Mouse (Mus musculus) T-helper 17 cell (primary cell): ENCODE results near the gene Ciao2a.

Experiments
- in situ Hi-C, 2 experiments: fragments of 300-600 bp; cut with MboI, MseI; formaldehyde crosslinking; loops; 1 replicate in 1 of 2; 2 replicates in 1 of 2; pipeline ENCODE4 v1.15.1; 2025; ENCODE audit warnings: high pct_unique_total_duplicates in 2 of 2

Gene Ciao2a

GRCm38 (mm10) chr9:66126456-66127192, at the start of gene Ciao2a, which contains the start of gene Snx1:
Gene Ciao2a, plus strand, starts transcription at chr9:66126611.
Gene Snx1, minus strand, starts transcription at chr9:66126587.
- in situ Hi-C loops: no loop called here

GRCm38 (mm10) chr9:66078072-66078471, 48.3 kb upstream of the Ciao2a start:
- in situ Hi-C loops: no loop called here

- in situ Hi-C loops: no loop called here
Measured at GRCm38 (mm10) chr9:66078493-66078892, 47.9 kb upstream of the Ciao2a start.

GRCm38 (mm10) chr9:66080804-66081459, 45.5 kb upstream of the Ciao2a start:
- in situ Hi-C loops: no loop called here

- in situ Hi-C loops: no loop called here
Measured at GRCm38 (mm10) chr9:66081999-66082398, 44.4 kb upstream of the Ciao2a start.

- in situ Hi-C loops: no loop called here
Measured at GRCm38 (mm10) chr9:66084171-66084570, 42.2 kb upstream of the Ciao2a start.

- in situ Hi-C loops: no loop called here
Measured at GRCm38 (mm10) chr9:66087062-66087461, 39.3 kb upstream of the Ciao2a start.

- in situ Hi-C loops: no loop called here
Measured at GRCm38 (mm10) chr9:66088411-66088810, 38.0 kb upstream of the Ciao2a start.

GRCm38 (mm10) chr9:66090593-66091244, 35.7 kb upstream of the Ciao2a start:
- in situ Hi-C loops: no loop called here

GRCm38 (mm10) chr9:66091327-66092231, 34.8 kb upstream of the Ciao2a start:
- in situ Hi-C loops: no loop called here

GRCm38 (mm10) chr9:66092664-66093063, 33.7 kb upstream of the Ciao2a start:
- in situ Hi-C loops: no loop called here

- in situ Hi-C loops: no loop called here
Measured at GRCm38 (mm10) chr9:66101577-66101976, 24.8 kb upstream of the Ciao2a start.

GRCm38 (mm10) chr9:66102668-66103067, 23.7 kb upstream of the Ciao2a start:
- in situ Hi-C loops: no loop called here

GRCm38 (mm10) chr9:66104601-66105000, 21.8 kb upstream of the Ciao2a start:
- in situ Hi-C loops: no loop called here

- in situ Hi-C loops: no loop called here
Measured at GRCm38 (mm10) chr9:66105168-66105567, 21.2 kb upstream of the Ciao2a start.

- in situ Hi-C loops: no loop called here
Measured at GRCm38 (mm10) chr9:66109574-66109973, 16.8 kb upstream of the Ciao2a start.

GRCm38 (mm10) chr9:66110126-66110525, 16.3 kb upstream of the Ciao2a start:
- in situ Hi-C loops: no loop called here

GRCm38 (mm10) chr9:66110611-66111379, 15.6 kb upstream of the Ciao2a start:
- in situ Hi-C loops: no loop called here

- in situ Hi-C loops: no loop called here
Measured at GRCm38 (mm10) chr9:66114341-66114740, 12.1 kb upstream of the Ciao2a start.

GRCm38 (mm10) chr9:66116890-66117289, 9.5 kb upstream of the Ciao2a start:
- in situ Hi-C loops: no loop called here

- in situ Hi-C loops: no loop called here
Measured at GRCm38 (mm10) chr9:66119498-66119897, 6.9 kb upstream of the Ciao2a start.
